Mouse (Mus musculus): ENCODE data around the gene Gm20661.

Gm20661 gene

GRCm38 (mm10) chr9:107949184-107949921 is 33.5 kb upstream of the Gm20661 start:
- no peaks in the 10 kb centered on the region for H3K9me3 ChIP-seq (ENCODE audit: low read length)
- no peak for TF ChIP-seq CTCF (conservative IDR thresholded peaks at IDR 0.05; ENCODE audit: low read length)
- TF ChIP-seq NANOG (IDR thresholded peaks at IDR 0.05; ENCODE audit: borderline replicate concordance, low read length) = no peak
- TF ChIP-seq POU5F1 (IDR thresholded peaks at IDR 0.05; ENCODE audit: borderline replicate concordance, low read length) = no peak

GRCm38 (mm10) chr9:107949922-107950235 is 33.0 kb upstream of the Gm20661 start, which contains the start of gene Traip:
TSS of gene Traip (plus strand) at chr9:107950136.
- Histone ChIP-seq H3K36me3 (ENCODE audit: insufficient read depth, low read length) (peaks cover 66% of the 10 kb centered on the region), H3K9me3 (ENCODE audit: low read length) (no peaks in the 10 kb centered on the region), H3K27me3 (ENCODE audit: insufficient read depth, low read length) (no peaks in the 10 kb centered on the region), H3K4me1 (replicated peaks; ENCODE audit: low read depth, low read length) (peaks cover 63% of the 10 kb centered on the region), H3K4me3 (replicated peaks; ENCODE audit: low read length) (peak within 1 kb of the TSS; percentile 96)
- no peak for TF ChIP-seq CTCF (conservative IDR thresholded peaks at IDR 0.05; ENCODE audit: low read length)
- TF ChIP-seq NANOG (IDR thresholded peaks at IDR 0.05; ENCODE audit: borderline replicate concordance, low read length) = no peak
- TF ChIP-seq POU5F1 (IDR thresholded peaks at IDR 0.05; ENCODE audit: borderline replicate concordance, low read length) = no peak

More at GRCm38 (mm10) chr9:107949184-107949921, 33.5 kb upstream of the Gm20661 start:
- Histone ChIP-seq H3K27me3 (ENCODE audit: insufficient read depth, low read length) (no peaks in the 10 kb centered on the region), H3K4me1 (replicated peaks; ENCODE audit: low read depth, low read length) (peaks cover 60% of the 10 kb centered on the region), H3K4me3 (replicated peaks; ENCODE audit: low read length) (no peak overlapping the region), H3K36me3 (ENCODE audit: insufficient read depth, low read length) (peaks cover 62% of the 10 kb centered on the region)

GRCm38 (mm10) chr9:107950460-107951355 is 32.1 kb upstream of the Gm20661 start:
- H3K4me3 ChIP-seq (replicated peaks; ENCODE audit: low read length) = peak overlapping the region; percentile 96

GRCm38 (mm10) chr9:107955613-107956289 is 27.1 kb upstream of the Gm20661 start:
- Histone ChIP-seq H3K4me1 (replicated peaks; ENCODE audit: low read depth, low read length) (peaks cover 81% of the 10 kb centered on the region), H3K4me3 (replicated peaks; ENCODE audit: low read length) (no peak overlapping the region), H3K27me3 (ENCODE audit: insufficient read depth, low read length) (no peaks in the 10 kb centered on the region), H3K36me3 (ENCODE audit: insufficient read depth, low read length) (peaks cover 82% of the 10 kb centered on the region), H3K9me3 (ENCODE audit: low read length) (no peaks in the 10 kb centered on the region)
- TF ChIP-seq CTCF (conservative IDR thresholded peaks at IDR 0.05; ENCODE audit: low read length) (no peak), NANOG (IDR thresholded peaks at IDR 0.05; ENCODE audit: borderline replicate concordance, low read length) (no peak), POU5F1 (IDR thresholded peaks at IDR 0.05; ENCODE audit: borderline replicate concordance, low read length) (no peak)

More at GRCm38 (mm10) chr9:107950460-107951355, 32.1 kb upstream of the Gm20661 start:
- Histone ChIP-seq H3K4me1 (replicated peaks; ENCODE audit: low read depth, low read length) (peaks cover 71% of the 10 kb centered on the region), H3K27me3 (ENCODE audit: insufficient read depth, low read length) (no peaks in the 10 kb centered on the region), H3K36me3 (ENCODE audit: insufficient read depth, low read length) (peaks cover 66% of the 10 kb centered on the region), H3K9me3 (ENCODE audit: low read length) (no peaks in the 10 kb centered on the region)
- TF ChIP-seq CTCF (conservative IDR thresholded peaks at IDR 0.05; ENCODE audit: low read length) (no peak), POU5F1 (IDR thresholded peaks at IDR 0.05; ENCODE audit: borderline replicate concordance, low read length) (no peak), NANOG (IDR thresholded peaks at IDR 0.05; ENCODE audit: borderline replicate concordance, low read length) (no peak)

- Histone ChIP-seq H3K4me1 (replicated peaks; ENCODE audit: low read depth, low read length) (peaks cover 88% of the 10 kb centered on the region), H3K9me3 (ENCODE audit: low read length) (no peaks in the 10 kb centered on the region), H3K36me3 (ENCODE audit: insufficient read depth, low read length) (peaks cover 96% of the 10 kb centered on the region), H3K4me3 (replicated peaks; ENCODE audit: low read length) (no peak overlapping the region), H3K27me3 (ENCODE audit: insufficient read depth, low read length) (no peaks in the 10 kb centered on the region)
- no peak for TF ChIP-seq CTCF (conservative IDR thresholded peaks at IDR 0.05; ENCODE audit: low read length)
- TF ChIP-seq POU5F1 (IDR thresholded peaks at IDR 0.05; ENCODE audit: borderline replicate concordance, low read length) = no peak
- TF ChIP-seq NANOG (IDR thresholded peaks at IDR 0.05; ENCODE audit: borderline replicate concordance, low read length) = peak; percentile 80
These were observed 25.7 kb upstream of the Gm20661 start for GRCm38 (mm10) chr9:107957141-107957540.

GRCm38 (mm10) chr9:107959896-107960295 is 23.0 kb upstream of the Gm20661 start:
- no peaks in the 10 kb centered on the region for H3K9me3 ChIP-seq (ENCODE audit: low read length)
- H3K27me3 ChIP-seq (ENCODE audit: insufficient read depth, low read length) = no peaks in the 10 kb centered on the region
- H3K4me1 ChIP-seq (replicated peaks; ENCODE audit: low read depth, low read length) = peaks cover 100% of the 10 kb centered on the region
- peaks cover 100% of the 10 kb centered on the region for H3K36me3 ChIP-seq (ENCODE audit: insufficient read depth, low read length)
- no peak for TF ChIP-seq POU5F1 (IDR thresholded peaks at IDR 0.05; ENCODE audit: borderline replicate concordance, low read length)
- no peak for TF ChIP-seq CTCF (conservative IDR thresholded peaks at IDR 0.05; ENCODE audit: low read length)
- no peak for TF ChIP-seq NANOG (IDR thresholded peaks at IDR 0.05; ENCODE audit: borderline replicate concordance, low read length)
- H3K4me3 ChIP-seq (replicated peaks; ENCODE audit: low read length) = no peak overlapping the region

- Histone ChIP-seq H3K9me3 (ENCODE audit: low read length) (no peaks in the 10 kb centered on the region), H3K4me3 (replicated peaks; ENCODE audit: low read length) (peak overlapping the region; percentile 43; the same call in 1 of the 2 replicates), H3K36me3 (ENCODE audit: insufficient read depth, low read length) (peaks cover 100% of the 10 kb centered on the region), H3K27me3 (ENCODE audit: insufficient read depth, low read length) (no peaks in the 10 kb centered on the region), H3K4me1 (replicated peaks; ENCODE audit: low read depth, low read length) (peaks cover 93% of the 10 kb centered on the region)
- TF ChIP-seq POU5F1 (IDR thresholded peaks at IDR 0.05; ENCODE audit: borderline replicate concordance, low read length) = no peak
- TF ChIP-seq NANOG (IDR thresholded peaks at IDR 0.05; ENCODE audit: borderline replicate concordance, low read length) = no peak
- peak; percentile 18 for TF ChIP-seq CTCF (conservative IDR thresholded peaks at IDR 0.05; ENCODE audit: low read length)
These were observed 21.9 kb upstream of the Gm20661 start for GRCm38 (mm10) chr9:107960928-107961327.

- H3K9me3 ChIP-seq (ENCODE audit: low read length) = no peaks in the 10 kb centered on the region
- peak; percentile 72 for TF ChIP-seq POU5F1 (IDR thresholded peaks at IDR 0.05; ENCODE audit: borderline replicate concordance, low read length)
- no peak for TF ChIP-seq NANOG (IDR thresholded peaks at IDR 0.05; ENCODE audit: borderline replicate concordance, low read length)
- H3K4me3 ChIP-seq (replicated peaks; ENCODE audit: low read length) = peak overlapping the region; percentile 43
- no peaks in the 10 kb centered on the region for H3K27me3 ChIP-seq (ENCODE audit: insufficient read depth, low read length)
- peaks cover 88% of the 10 kb centered on the region for H3K4me1 ChIP-seq (replicated peaks; ENCODE audit: low read depth, low read length)
- peaks cover 100% of the 10 kb centered on the region for H3K36me3 ChIP-seq (ENCODE audit: insufficient read depth, low read length)
These were observed 21.5 kb upstream of the Gm20661 start for GRCm38 (mm10) chr9:107961351-107961762.

Measured in E14TG2a.4 (cell line).